Mouse (Mus musculus): ENCODE results near the gene Tenm2. TPM values are rescaled to one million over a fixed set of nuclear protein-coding genes. Genes with fewer than 3 reads are reported as not detected.

The Tenm2 gene
- total and polyA plus RNA-seq, 3 experiments = not detected

- no peak for DNase-seq (ENCODE audit: low read depth, low spot score)
- Histone ChIP-seq H3K4me1 (ENCODE audit: control insufficient read depth in 1 of 2, insufficient read depth in 2 of 2, low read length in 2 of 2) (no peaks in the 10 kb centered on the region), H3K27ac (ENCODE audit: control insufficient read depth, low read depth, low read length) (no peak overlapping the region), H3K36me3 (ENCODE audit: control insufficient read depth in 1 of 2, insufficient read depth in 2 of 2, low read length in 2 of 2) (no peaks in the 10 kb centered on the region), H3K9me3 (replicated peaks; ENCODE audit: insufficient read depth, low read length) (no peaks in the 10 kb centered on the region), H3K4me3 (ENCODE audit: control insufficient read depth in 1 of 2, insufficient read depth in 1 of 2, low read depth in 2 of 2, low read length in 2 of 2) (no peak overlapping the region), H3K9ac (ENCODE audit: control insufficient read depth, low read depth, low read length, poor library complexity, severe bottlenecking) (no peak overlapping the region), H3K27me3 (ENCODE audit: control insufficient read depth in 1 of 2, insufficient read depth in 2 of 2, low read length in 2 of 2) (no peaks in the 10 kb centered on the region), H3K79me2 (ENCODE audit: control insufficient read depth, insufficient read depth, low read length, poor library complexity) (no peaks in the 10 kb centered on the region)
- TF ChIP-seq MXI1 (IDR thresholded peaks at IDR 0.05; ENCODE audit: low read depth, low read length) = no peak
- TF ChIP-seq CHD2 (IDR thresholded peaks at IDR 0.05; ENCODE audit: low read length) = no peak
- TF ChIP-seq MAX (IDR thresholded peaks at IDR 0.05; ENCODE audit: low read length) = no peak
- no peak for TF ChIP-seq KAT2A (conservative IDR thresholded peaks at IDR 0.05; ENCODE audit: low read depth, low read length)
- TF ChIP-seq GATA1 (IDR thresholded peaks at IDR 0.05; ENCODE audit: low read depth, low read length) = no peak
- no peak for TF ChIP-seq SIN3A (IDR thresholded peaks at IDR 0.05; ENCODE audit: low read length)
- no peak for TF ChIP-seq TBP (IDR thresholded peaks at IDR 0.05; ENCODE audit: low read depth, low read length)
- TF ChIP-seq GABPA (IDR thresholded peaks at IDR 0.05; ENCODE audit: low read depth, low read length) = no peak
- no peak for TF ChIP-seq UBTF (IDR thresholded peaks at IDR 0.05; ENCODE audit: borderline replicate concordance, insufficient read depth, low read depth, low read length)
- TF ChIP-seq ZNF384 (IDR thresholded peaks at IDR 0.05; ENCODE audit: low read depth, low read length) = no peak
- no peak for TF ChIP-seq POLR2AphosphoS5 (IDR thresholded peaks at IDR 0.05; ENCODE audit: borderline replicate concordance, low read depth, low read length)
- TF ChIP-seq TAL1 (IDR thresholded peaks at IDR 0.05; ENCODE audit: low read length) = no peak
- TF ChIP-seq ELF1 (IDR thresholded peaks at IDR 0.05; ENCODE audit: low read depth, low read length) = no peak
- TF ChIP-seq MYB (IDR thresholded peaks at IDR 0.05; ENCODE audit: low read depth, low read length) = no peak
- TF ChIP-seq ZKSCAN1 (IDR thresholded peaks at IDR 0.05; ENCODE audit: low read depth, low read length) = no peak
- no peak for TF ChIP-seq POLR2AphosphoS2 (IDR thresholded peaks at IDR 0.05; ENCODE audit: low read length)
- no peak for TF ChIP-seq USF2 (IDR thresholded peaks at IDR 0.05; ENCODE audit: borderline replicate concordance in 1 of 2, insufficient read depth in 1 of 2, low read depth in 1 of 2, low read length in 2 of 2)
Observed at GRCm38 (mm10) chr11:36919301-36919700, 316.5 kb downstream of the Tenm2 start.

GRCm38 (mm10) chr11:36911406-36911805, 324.4 kb downstream of the Tenm2 start:
- no peaks in the 10 kb centered on the region for H3K27me3 ChIP-seq (ENCODE audit: control insufficient read depth in 1 of 2, insufficient read depth in 2 of 2, low read length in 2 of 2)
- no peak overlapping the region for H3K4me3 ChIP-seq (ENCODE audit: control insufficient read depth in 1 of 2, insufficient read depth in 1 of 2, low read depth in 2 of 2, low read length in 2 of 2)
- no peaks in the 10 kb centered on the region for H3K4me1 ChIP-seq (ENCODE audit: control insufficient read depth in 1 of 2, insufficient read depth in 2 of 2, low read length in 2 of 2)
- no peak for TF ChIP-seq ELF1 (IDR thresholded peaks at IDR 0.05; ENCODE audit: low read depth, low read length)
- TF ChIP-seq CTCF (IDR thresholded peaks at IDR 0.05 in 2 of 3, conservative IDR thresholded peaks at IDR 0.05 in 1 of 3; ENCODE audit: control insufficient read depth in 1 of 3, insufficient read depth in 1 of 3, low read depth in 2 of 3, low read length in 3 of 3, poor library complexity in 1 of 3, severe bottlenecking in 1 of 3) = peak; percentile 39 to 67 (median 44)
- TF ChIP-seq USF2 (IDR thresholded peaks at IDR 0.05; ENCODE audit: borderline replicate concordance in 1 of 2, insufficient read depth in 1 of 2, low read depth in 1 of 2, low read length in 2 of 2) = no peak
- peak; percentile 33; the same call in 1 of the 2 replicates for TF ChIP-seq SMC3 (IDR thresholded peaks at IDR 0.05; ENCODE audit: low read depth, low read length)
- no peaks in the 10 kb centered on the region for H3K36me3 ChIP-seq (ENCODE audit: control insufficient read depth in 1 of 2, insufficient read depth in 2 of 2, low read length in 2 of 2)
- no peak overlapping the region for H3K9ac ChIP-seq (ENCODE audit: control insufficient read depth, low read depth, low read length, poor library complexity, severe bottlenecking)
- H3K79me2 ChIP-seq (ENCODE audit: control insufficient read depth, insufficient read depth, low read length, poor library complexity) = no peaks in the 10 kb centered on the region
- peak; percentile 25 for DNase-seq (ENCODE audit: low read depth, low spot score)
- H3K9me3 ChIP-seq (replicated peaks; ENCODE audit: insufficient read depth, low read length) = no peaks in the 10 kb centered on the region
- no peak overlapping the region for H3K27ac ChIP-seq (ENCODE audit: control insufficient read depth, low read depth, low read length)

Measured in MEL (cell line).